Mouse (Mus musculus): ENCODE data around the gene Col6a3.

Col6a3 gene

DNA sequence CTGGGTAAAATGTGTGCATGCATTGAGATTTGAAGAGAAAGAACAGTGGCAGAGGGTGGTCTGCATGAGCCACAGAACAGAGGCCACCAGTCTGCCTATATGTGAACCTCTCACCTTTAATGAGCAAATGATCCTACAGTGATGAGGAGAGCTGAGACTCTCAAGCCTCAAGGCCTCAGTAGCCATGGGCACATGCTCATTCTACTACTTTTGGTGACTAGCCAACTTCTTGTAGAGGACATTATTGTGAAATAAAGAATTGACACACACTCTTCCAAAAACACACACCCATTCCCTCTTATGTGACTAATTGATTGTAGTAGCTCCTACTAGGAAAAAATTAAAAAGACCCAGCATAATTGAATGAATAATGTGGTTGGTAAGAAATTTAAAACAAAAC, 120.0 kb downstream of the Col6a3 start:
- DNase-seq (ENCODE audit: low spot score) = no peak

DNA sequence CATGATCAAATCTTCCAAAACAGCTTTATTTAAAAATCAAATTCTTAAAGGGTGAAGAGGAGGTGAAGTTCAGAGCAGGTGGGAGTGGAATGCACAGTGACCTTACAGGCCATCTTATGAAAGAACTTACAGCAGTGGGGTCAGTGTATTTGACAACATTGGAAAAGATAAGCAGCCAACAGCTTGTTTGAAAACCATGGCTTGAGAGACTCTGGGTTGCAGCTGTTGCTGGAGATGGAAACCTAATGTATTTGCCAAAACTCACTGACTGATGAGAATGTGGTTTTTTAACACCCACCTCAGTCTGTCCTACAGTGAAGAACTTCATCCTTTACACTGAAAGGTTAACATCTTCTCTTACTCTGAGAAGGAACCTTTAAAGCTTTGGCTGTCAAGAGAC, 120.4 kb downstream of the Col6a3 start:
- DNase-seq (ENCODE audit: low spot score) = no peak

DNA sequence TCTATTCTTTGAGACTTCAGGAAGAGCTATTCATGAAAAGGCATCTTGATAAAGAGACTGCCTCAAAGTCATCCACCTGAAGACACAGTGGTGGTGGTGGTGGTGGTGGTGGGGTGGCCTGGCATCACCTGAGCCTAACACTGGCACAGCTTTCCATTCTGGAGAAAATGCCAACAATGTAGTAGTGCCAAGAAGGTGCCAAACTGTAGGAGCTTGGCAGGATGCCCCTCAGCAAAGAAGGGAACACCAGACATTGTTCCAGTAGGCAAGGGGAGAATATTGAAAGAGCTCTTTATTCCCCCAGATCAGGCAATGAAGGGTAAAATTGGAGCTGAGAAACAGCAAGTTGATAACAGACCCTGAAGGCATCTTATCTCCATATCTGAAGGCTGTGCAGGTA, 121.8 kb downstream of the Col6a3 start:
- DNase-seq (ENCODE audit: low spot score) = no peak

DNA sequence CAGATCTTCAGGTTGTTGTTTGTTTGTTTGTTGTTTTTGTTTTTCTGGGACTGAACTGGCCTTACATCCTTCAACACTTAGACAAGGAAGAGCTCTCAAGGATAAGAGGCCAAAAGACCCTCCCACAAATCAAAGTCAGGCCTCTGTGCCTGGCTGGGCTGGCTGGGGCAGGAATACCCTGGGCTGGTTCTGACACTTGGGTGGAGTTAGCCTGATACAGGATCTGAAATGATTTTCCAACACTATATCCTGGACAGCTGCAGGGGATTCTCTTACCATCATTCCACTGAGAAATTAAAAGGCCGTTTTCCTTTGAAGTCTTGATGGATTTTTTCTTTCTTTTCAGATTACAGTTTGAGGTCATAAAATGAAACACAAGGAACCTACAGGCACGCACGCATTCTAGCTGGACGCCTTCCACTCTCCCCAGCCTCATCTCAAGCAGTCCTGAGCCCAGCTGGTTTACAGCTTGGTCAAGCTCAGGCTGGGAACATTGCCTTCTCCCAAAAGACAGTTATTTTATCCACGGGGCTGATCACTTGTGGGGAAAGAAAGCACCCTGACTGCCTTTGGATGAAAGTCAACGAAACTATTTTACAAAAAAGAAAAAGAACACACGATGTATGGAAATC, 123.0 kb downstream of the Col6a3 start:
- no peak for DNase-seq (ENCODE audit: low spot score)

DNA sequence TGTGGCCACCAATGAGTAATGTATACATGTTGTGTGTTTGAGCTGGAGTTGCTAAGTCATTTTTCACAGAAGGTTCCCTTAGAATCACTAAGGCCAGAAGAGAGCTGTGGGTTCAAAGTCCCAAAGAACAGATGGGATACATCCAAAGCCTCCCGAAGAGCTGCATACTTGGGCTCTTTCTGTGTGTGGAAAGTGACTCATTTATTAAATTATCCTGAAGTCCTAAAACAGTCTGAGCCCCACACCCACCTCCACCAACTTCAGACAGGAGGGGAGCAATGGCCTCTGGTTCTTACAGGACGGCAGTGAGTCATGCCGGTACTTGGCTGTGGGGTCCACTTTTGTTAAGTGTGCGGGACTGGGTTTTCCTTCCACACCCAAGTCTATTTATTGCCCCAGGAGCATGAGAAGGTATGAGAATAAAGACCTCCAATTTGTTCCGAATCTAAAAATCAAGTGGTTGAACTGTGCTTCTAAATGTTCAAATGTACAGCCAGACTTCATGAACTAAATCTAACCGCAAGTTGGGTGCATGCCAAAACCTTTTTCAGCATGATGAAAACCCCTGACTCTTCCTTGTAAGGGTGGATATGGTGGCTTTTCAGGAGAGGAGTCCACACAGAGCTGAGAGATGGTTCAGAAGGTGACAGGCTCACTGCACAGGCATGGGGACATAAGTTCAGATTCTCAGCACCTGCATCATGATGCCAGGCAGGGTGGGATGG, 124.8 kb downstream of the Col6a3 start:
- no peak for DNase-seq (ENCODE audit: low spot score)

DNA sequence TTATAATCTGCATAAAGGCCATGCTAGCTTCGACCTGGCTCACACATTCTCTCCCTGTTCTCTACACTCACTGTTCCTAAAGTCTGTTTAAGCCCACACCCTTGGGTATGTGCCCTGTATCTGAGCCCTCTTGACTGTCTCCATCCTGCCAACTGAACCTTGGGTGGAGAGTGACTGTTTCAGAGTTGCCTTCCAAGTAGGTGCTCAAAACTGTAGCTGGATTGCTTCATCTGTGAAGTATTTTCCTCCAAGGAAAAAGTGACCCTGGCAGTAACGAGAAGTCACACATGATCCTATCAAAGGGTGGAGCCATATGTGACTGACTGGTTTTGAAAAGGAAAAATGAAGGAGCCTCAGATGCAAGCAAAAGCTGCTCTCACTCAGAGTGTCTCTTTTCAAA, 127.5 kb downstream of the Col6a3 start:
- DNase-seq (ENCODE audit: low spot score) = no peak

All from ovary, adult 18-20 months (tissue).